Mouse (Mus musculus) cerebellum, postnatal 36 days (tissue): ENCODE data around the gene Mef2c.
A peak's percentile ranks its signal among the peaks of the same experiment; 100 is the strongest.

Source experiments
- DNase-seq, 2 experiments: peaks; one replicate each; pipeline ENCODE4 v3.0.0; 2021 to 2022; ENCODE audit warnings: mixed read lengths in 2 of 2

Mef2c gene

GRCm38 (mm10) chr13:83503919-83504318 is at the start of gene Mef2c:
Gene Mef2c (plus strand): TSS chr13:83504034.
- DNase-seq: no peak

- no peak for DNase-seq
These were observed 45.1 kb upstream of the Mef2c start for GRCm38 (mm10) chr13:83458729-83459128.

GRCm38 (mm10) chr13:83459600-83459999 is 44.2 kb upstream of the Mef2c start:
- DNase-seq: no peak

- no peak for DNase-seq
These were observed 43.2 kb upstream of the Mef2c start for GRCm38 (mm10) chr13:83460620-83461019.

GRCm38 (mm10) chr13:83461556-83461955 is 42.3 kb upstream of the Mef2c start:
- DNase-seq: no peak

- DNase-seq: peak in 1 of 2 experiments; percentile 11
These were observed 37.1 kb upstream of the Mef2c start for GRCm38 (mm10) chr13:83466756-83467155.

- no peak for DNase-seq
These were observed 35.0 kb upstream of the Mef2c start for GRCm38 (mm10) chr13:83468794-83469193.

- DNase-seq: no peak
These were observed 30.1 kb upstream of the Mef2c start for GRCm38 (mm10) chr13:83473755-83474154.

- no peak for DNase-seq
These were observed 23.4 kb upstream of the Mef2c start for GRCm38 (mm10) chr13:83480388-83480787.

- no peak for DNase-seq
These were observed 22.5 kb upstream of the Mef2c start for GRCm38 (mm10) chr13:83481310-83481709.

GRCm38 (mm10) chr13:83482087-83482486 is 21.7 kb upstream of the Mef2c start:
- no peak for DNase-seq

- no peak for DNase-seq
These were observed 19.6 kb upstream of the Mef2c start for GRCm38 (mm10) chr13:83484215-83484614.

- no peak for DNase-seq
These were observed 19.0 kb upstream of the Mef2c start for GRCm38 (mm10) chr13:83484721-83485369.

- no peak for DNase-seq
These were observed 11.8 kb upstream of the Mef2c start for GRCm38 (mm10) chr13:83492051-83492450.

GRCm38 (mm10) chr13:83497708-83498107 is 6.1 kb upstream of the Mef2c start:
- DNase-seq: no peak

GRCm38 (mm10) chr13:83499526-83499925 is 4.3 kb upstream of the Mef2c start:
- no peak for DNase-seq

GRCm38 (mm10) chr13:83507687-83508086 is 3.9 kb downstream of the Mef2c start:
- DNase-seq: no peak

GRCm38 (mm10) chr13:83515013-83515547 is 11.2 kb downstream of the Mef2c start:
- no peak for DNase-seq

GRCm38 (mm10) chr13:83517660-83518609 is 14.1 kb downstream of the Mef2c start:
- DNase-seq: peak; percentile 39 to 45

GRCm38 (mm10) chr13:83520807-83521206 is 17.0 kb downstream of the Mef2c start:
- DNase-seq: no peak

GRCm38 (mm10) chr13:83523232-83523969 is 19.6 kb downstream of the Mef2c start:
- peak; percentile 59 to 65 for DNase-seq

GRCm38 (mm10) chr13:83524159-83524901 is 20.5 kb downstream of the Mef2c start:
- peak; percentile 61 to 71 for DNase-seq
